Mouse (Mus musculus) fat pad, adult 2 months (tissue): ENCODE results near the gene Tgfb1.

ENCODE experiments used
- DNase-seq: peaks from one replicate; pipeline ENCODE4 v3.0.0-alpha.2; 2011; ENCODE audit warnings: low read depth, low spot score; ENCODE audit errors: extremely low read depth

Gene Tgfb1

GRCm38 (mm10) chr7:25686680-25687531, at the start of gene Tgfb1:
TSS of gene Tgfb1 (plus strand) at chr7:25687002.
- no peak for DNase-seq

GRCm38 (mm10) chr7:25637099-25637498, 49.7 kb upstream of the Tgfb1 start:
- DNase-seq, result no peak

GRCm38 (mm10) chr7:25639754-25640153, 47.0 kb upstream of the Tgfb1 start:
- no peak for DNase-seq

- no peak for DNase-seq
Observed at GRCm38 (mm10) chr7:25644136-25644535, 42.7 kb upstream of the Tgfb1 start.

GRCm38 (mm10) chr7:25644631-25645030, 42.2 kb upstream of the Tgfb1 start:
- DNase-seq, result no peak

- peak; percentile 98 for DNase-seq
Observed at GRCm38 (mm10) chr7:25645074-25645473, 41.7 kb upstream of the Tgfb1 start.

- no peak for DNase-seq
Observed at GRCm38 (mm10) chr7:25647574-25648123, 39.2 kb upstream of the Tgfb1 start.

GRCm38 (mm10) chr7:25649839-25650238, 37.0 kb upstream of the Tgfb1 start:
- DNase-seq, result peak; percentile 84

- DNase-seq, result no peak
Observed at GRCm38 (mm10) chr7:25651281-25651680, 35.5 kb upstream of the Tgfb1 start.

GRCm38 (mm10) chr7:25652244-25652759, 34.5 kb upstream of the Tgfb1 start:
- DNase-seq, result no peak

- DNase-seq, result no peak
Observed at GRCm38 (mm10) chr7:25655601-25656428, 31.0 kb upstream of the Tgfb1 start.

GRCm38 (mm10) chr7:25657785-25658184, 29.0 kb upstream of the Tgfb1 start:
- DNase-seq, result no peak

- peak; percentile 96 for DNase-seq
Observed at GRCm38 (mm10) chr7:25658657-25659472, 27.9 kb upstream of the Tgfb1 start, which contains the start of the genes Bckdha and Exosc5. TSS of gene Bckdha (minus strand) at chr7:25658981. TSS of gene Exosc5 (plus strand) at chr7:25659164.

GRCm38 (mm10) chr7:25666381-25666780, 20.4 kb upstream of the Tgfb1 start:
- no peak for DNase-seq

- DNase-seq, result no peak
Observed at GRCm38 (mm10) chr7:25669158-25669557, 17.6 kb upstream of the Tgfb1 start.

- no peak for DNase-seq
Observed at GRCm38 (mm10) chr7:25669631-25670030, 17.2 kb upstream of the Tgfb1 start.

GRCm38 (mm10) chr7:25670096-25670495, 16.7 kb upstream of the Tgfb1 start:
- no peak for DNase-seq

GRCm38 (mm10) chr7:25671686-25672085, 15.1 kb upstream of the Tgfb1 start:
- no peak for DNase-seq

- DNase-seq, result no peak
Observed at GRCm38 (mm10) chr7:25672442-25672841, 14.4 kb upstream of the Tgfb1 start.

- DNase-seq, result no peak
Observed at GRCm38 (mm10) chr7:25674297-25674696, 12.5 kb upstream of the Tgfb1 start.
